Mouse (Mus musculus) frontal cortex, postnatal 10 days (tissue): ENCODE measurements around the gene Spem1.
"Not testable (repeated sequence)": the region's sequence is repeated elsewhere in the genome, so short reads cannot be mapped to it uniquely, and the experiment has no call there.

Experiments used
- DNase-seq, 2 experiments: peaks; one replicate each; pipeline ENCODE4 v3.0.0; 2022; ENCODE audit warnings: low spot score in 2 of 2, mixed read lengths in 1 of 2

Spem1 gene

DNA sequence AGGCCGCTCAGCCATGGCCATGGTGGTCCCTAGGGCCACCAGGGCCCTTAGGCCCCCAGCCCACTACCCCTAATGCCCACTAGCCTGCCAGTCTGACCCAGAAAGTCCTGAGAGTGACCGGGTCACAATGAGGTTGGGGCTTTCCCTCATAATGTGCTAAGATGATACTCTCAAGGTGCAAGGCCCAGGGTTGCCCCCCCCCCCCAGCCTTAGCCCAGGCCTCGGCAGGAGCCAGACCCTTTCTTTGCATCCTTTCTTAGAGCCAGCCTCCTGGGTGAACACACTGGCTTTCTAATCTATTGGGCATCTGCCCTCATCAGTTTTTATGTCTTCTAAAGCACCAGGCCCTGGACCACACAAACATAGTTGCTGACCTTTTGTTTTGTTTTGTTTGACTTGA lies at the start of gene Spem1:
Gene Spem1 (minus strand): TSS at position 101 of the 400 bp plus-strand sequence.
- no peak for DNase-seq

DNA sequence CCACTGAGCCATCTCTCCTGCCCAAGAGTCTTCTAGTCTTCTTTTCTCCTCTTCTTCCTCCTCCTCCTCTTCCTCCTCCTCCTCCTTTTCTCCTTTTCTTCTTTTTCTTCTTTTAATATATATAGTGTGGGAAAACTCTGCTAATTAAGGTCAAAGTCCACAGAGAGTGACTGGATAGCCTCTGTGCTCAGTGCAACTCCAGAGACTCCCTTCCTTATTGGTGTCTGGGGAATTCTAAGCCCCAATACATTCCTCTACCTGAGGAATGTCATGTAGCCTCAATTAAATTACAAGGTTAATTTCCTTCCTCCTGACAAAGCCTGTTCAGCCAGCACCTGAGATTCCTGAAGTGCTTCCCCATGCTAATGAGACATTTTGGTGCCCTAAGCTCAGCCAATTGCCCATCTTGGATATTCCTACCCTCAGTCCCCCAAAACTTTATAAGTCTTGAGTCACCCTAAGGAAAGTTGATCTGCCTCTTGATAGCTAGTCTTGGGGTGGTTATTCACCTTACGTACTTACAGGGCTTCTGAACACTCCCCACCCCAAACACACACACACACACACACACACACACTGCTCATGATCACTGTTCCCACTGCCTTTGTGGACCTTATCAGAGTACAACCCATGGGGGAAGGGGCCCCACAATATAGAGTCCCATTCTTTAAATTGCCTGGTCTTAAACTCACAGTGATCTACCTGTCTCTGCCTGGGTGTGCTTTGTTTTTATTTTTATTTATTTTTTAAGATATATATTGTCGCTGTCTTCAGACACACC lies 48.5 kb upstream of the Spem1 start:
- DNase-seq, result no peak

DNA sequence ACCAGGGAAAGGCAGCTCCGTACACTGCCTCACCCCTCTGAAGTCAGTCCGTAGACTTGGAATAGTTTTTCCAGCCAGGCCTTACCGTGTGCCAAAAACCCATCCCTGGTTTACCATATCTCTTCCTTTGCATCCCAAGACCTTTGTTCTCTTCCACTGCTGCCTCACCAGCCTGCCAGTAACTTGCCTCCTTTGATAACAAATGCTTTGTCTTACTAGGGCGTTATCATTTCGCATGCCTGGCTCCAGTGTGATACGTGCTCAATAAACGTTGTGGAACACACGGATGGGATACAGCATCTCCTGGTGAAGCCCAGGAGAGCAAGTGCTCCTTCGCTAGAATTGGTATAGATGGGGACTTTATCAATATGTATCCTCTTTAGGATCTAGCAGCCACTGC lies 45.4 kb upstream of the Spem1 start:
- DNase-seq, result no peak

DNA sequence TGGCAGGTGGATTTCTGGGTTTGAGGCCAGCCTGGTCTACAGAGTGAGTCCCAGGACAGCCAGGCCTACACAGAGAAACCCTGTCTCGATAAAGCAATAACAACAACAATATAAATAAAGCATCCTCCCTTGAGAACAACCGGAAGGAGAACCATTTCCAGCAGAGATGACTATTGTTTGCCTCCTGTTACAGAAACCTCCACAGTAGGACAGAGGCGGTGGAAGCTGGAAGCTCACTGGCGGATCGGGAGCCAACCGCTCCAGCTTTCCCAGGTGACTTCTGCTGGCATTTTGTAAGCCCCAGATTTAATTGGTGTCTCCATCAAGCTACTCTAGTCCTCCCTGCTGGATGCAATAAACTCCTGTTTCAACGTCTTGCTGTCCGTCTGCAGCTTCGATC lies 43.6 kb upstream of the Spem1 start:
- no peak for DNase-seq

DNA sequence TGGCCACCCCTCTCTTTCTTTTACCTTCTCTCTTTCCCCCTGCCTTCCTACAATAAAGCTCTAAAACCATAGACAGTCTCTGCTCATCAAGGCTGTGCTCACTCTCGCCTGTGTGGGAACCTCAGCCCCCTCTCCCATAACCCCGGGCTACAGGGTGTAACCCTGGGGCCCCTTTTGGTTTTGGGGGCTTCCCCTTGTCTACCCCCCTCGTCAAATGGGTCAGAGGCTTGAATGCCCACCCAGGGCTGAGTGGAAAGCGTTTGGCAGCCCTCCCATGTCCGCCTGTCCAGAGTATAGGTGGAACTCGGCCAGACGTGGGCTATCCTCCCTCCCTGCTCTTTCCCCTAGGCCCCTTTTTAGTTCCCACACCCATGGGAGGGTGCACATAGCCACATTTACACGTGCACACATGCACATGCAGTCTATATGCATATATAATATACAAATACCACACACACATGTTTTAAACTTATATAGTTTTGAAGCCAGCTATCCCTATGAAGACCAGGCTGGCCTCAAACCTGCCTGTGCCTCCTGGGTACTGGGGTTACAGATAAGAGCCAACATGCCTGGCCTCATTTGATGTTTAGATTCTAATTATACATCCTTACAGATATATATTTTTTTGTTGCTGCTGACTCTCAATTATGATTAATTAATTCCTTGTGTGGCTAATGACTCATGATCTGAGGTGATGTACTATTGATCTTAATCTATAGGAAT lies 42.3 kb upstream of the Spem1 start:
- no peak for DNase-seq

DNA sequence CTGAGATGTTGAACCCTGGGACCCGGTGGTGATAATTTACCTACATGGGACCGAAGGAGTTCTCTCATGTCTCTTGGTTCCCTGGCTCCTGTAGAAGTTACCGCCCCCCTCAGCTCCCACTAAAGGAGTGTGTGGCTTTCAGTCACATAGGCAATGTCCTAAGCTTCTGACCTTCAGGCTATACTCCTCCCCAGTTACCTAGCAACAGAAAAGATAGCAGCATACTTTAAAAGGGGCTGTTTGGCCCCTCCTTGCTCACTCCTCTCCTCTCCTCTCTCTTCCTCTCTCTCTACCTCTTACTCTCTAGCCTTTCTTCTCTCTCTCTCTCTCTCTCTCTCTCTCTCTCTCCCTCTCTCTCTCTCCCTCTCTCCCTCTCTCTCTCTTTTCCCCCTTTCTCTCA lies 41.7 kb upstream of the Spem1 start:
- not testable (repeated sequence) for DNase-seq

DNA sequence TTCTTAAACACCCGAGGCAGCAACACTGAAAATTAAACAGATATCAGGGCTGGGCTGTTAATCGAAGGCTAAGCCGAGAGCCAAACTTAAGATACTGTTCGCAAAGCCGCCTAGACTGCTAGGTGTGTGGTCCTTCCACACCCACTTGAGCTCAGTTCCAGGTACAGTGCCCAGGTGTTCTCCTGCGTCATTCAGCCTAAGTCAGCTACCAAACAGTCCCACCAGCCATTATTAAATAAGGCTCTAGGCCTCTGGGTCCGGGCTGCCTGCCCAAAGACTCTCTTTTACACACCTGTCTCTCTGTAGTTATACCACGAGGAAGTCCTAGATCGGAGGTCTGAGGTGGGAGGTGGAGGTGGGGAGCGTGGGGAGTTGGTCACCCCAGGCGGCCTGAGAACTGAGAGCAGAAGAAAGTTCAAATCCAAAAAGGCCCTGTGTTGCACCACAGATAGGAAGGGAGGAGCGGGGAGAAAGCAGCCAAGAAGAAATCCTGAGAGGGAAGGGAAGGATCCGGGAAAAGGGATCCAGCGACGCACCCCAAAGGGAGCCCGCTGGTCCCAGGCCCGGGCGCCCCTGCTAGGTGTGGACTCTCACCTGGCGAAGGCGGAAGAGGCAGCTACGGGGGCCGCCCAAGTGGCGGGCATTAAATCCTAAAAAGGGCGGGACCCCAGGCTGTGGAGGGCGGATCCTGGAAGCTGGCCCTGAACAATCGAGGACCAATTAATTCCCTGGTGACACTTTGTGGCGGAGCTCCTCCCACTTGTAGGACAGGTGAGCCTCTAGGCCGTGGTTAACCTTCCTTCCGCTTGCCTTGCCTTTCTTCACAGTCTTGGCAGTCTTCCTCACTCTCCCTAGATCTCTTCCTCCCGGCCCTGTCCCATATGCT lies 36.4 kb upstream of the Spem1 start, which contains the start of gene Tnk1:
Gene Tnk1 (minus strand): TSS at position 618 of the 886 bp plus-strand sequence.
- no peak for DNase-seq

DNA sequence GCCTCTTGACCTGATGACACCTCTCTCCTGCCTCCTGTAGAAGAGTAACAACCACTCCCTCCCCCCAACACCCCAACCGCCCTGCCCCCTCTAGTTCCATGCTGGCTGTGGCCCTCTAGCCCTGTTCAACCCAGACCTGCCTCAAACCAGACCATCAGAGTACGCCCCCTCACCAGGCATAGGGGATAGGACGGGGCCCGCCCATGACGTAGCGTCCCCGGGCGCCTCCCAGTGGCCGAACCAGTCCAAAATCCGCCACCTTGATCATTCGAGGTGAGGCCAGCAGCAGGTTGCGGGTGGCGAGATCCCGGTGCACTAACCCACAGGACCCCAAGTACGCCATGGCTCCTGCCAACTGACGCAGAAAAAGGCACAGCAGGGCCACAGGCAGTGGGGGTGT lies 33.4 kb upstream of the Spem1 start:
- DNase-seq, result no peak

DNA sequence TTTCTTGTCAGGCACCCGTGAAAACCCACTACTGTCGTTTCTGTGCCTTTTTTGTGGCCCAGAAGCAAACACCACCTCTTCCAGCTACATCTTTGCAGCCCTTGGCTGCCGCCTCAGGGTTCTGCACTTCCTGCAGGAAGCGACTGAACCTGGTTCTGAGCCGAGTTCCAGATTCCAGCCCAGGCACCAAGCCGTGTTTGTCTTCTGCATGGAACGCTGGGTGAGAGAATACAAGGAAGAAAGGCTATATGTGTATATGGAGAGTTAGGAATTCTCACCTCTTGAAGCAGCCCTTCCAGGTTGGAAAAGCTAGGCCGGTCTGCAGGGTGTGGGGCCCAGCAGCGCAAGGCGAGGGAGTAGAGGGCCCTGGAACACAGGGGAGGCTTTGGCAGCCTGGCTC lies 32.7 kb upstream of the Spem1 start:
- no peak for DNase-seq

DNA sequence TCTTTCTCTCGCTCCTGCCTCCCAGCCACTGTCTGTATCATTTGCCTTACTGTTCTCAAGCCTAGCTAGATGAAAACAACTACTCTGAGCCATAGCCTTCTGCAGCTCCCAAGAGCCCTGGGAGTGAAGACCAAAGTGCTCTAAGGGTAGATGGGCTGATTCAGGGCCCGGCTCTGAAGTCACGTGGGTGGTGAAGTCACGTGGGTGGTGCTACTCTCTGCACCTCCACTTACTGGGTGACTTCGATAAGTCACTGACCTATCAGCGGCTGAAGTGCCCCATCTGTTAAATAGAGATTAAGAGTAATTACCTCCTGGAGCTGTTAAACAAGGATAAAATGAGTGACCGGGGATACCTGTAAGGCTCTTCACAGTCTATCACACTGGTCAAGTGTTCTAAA lies 32.0 kb upstream of the Spem1 start:
- DNase-seq, result no peak

DNA sequence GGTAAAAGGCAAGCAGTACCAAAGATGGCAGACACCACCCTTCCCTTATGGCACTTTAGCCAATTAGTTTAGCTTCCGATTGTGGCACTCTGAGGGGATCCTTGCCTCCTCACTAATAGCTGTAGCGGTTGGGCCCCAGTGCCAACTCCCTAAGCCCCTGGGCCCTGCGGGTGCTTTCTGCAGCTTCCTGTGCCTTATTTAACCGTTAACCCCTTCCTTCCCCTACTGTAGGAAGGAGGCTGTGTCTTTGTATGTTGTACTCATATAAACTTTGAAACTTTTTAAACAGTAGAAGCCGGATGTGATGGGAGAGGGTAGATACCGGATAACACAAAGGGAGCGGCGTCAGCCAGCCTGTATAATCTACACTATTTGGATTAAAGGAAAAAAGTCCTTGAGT lies 28.8 kb upstream of the Spem1 start:
- DNase-seq, result no peak

DNA sequence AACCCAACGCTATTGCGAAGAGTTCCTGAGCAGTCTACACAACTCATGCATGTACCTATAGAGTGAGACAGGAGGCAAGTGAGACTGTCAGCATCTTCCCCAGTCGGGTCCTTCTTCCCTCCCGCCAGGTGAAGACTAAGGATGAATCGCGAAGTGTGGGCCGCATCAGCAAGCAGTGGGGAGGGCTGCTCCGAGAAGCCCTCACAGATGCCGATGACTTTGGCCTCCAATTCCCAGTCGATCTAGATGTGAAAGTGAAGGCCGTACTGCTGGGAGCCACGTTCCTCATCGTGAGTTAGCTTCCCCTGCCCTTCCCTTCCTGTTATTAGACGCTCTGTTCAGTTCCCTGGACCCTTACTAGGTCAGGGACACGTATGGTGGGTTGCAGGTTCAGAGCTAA lies 27.9 kb upstream of the Spem1 start:
- no peak for DNase-seq

DNA sequence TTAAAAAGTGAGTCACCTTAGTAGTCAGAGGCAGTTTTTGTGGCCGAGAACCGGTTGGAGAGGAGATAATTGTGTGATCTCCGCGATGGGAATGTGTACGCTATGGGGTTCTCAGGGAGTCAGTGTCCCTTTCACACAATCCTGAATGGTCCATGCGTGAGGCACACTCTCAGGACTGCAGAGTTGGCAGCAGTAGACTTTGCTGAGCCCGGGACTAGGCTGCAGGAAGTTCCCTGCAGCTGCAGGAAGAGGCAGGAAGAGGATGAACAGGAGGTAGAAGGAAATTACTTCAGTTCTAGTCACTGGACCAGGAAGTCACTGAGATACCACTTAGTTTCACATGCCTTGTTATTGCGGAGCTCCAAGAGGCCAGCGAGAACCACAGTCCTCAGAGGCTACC lies 27.1 kb upstream of the Spem1 start:
- no peak for DNase-seq

DNA sequence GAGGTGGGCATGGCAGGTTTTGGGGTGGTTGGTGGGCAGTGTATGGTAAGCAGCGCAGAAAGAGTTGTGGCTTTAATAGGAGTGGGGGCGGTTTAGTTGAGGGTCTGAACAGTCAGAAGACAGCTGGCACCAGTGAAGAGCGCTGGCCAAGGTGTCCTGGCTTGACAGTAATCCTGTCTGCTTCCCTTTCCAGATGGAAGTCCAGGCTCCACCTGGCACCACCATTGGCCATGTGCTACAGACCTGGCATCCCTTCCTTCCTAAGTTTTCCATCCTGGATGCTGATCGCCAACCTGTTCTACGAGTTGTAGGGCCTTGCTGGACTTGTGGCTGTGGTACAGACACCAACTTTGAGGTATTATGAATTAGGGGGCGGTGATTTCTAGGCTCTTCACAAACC lies 26.0 kb upstream of the Spem1 start:
- DNase-seq, result no peak

DNA sequence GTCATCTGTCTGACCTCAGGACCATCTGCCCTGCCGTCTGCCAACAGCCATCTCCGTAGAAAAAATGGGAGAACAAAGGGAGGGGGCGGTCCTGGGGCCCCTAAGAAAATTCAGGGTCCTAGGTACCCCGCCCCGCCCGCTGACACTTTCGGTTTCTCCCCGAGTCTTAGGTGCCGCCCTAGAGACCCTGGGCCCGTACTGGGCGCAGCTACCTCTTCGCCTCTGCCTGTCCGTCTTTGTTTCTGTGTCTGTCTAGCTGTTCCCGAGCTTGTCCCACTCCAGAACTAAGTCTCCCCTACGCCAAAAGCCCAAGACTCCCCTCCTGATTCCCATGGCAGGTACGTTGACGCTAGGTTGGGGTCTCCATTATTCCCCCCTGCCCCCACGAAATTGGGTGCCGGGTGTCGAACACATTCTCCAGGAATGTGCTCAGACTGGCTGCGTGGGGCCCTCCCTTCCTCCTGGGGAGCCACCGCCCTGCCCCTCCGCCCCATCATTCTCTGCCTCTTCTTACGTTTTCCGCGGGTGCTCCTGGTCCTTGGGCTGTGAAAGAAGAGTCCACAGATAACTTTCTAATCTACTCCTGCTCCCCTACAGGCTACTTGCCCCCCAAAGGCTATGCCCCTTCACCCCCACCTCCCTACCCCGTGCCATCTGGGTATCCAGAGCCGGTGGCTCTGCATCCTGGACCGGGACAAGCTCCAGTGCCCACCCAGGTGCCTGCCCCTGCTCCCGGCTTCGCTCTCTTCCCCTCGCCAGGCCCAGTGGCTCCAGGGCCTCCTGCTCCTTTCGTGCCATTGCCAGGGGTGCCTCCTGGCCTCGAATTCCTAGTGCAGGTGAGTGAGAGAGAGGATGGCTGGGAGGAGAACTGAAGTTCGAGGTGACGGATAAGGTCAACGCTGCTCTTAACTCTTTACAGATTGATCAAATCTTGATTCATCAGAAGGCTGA lies 25.0 kb upstream of the Spem1 start:
- DNase-seq, result no peak

DNA sequence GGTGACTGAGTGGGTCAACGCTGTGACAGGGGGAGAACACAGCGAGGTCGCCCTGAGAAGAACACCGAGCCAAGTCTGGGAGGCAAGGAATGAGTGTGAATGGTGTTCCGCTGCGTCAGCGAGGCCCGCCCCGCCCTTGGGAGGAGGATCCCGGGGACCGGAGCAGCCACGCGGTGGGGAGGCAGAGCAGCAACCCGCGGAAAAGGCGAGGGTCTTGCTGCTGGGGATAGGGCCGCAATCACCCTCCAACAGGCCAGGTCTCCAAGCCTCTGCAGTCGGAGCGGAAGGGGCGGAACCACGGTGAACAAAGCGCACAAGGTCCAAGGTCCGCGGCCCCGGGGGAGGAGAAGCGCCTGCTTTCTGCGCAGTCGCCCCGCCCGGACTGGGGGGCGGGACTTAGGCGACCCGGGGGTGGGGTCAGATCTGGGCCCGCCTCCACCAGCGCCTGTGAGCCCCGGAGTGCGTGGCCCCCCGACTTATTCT lies 24.3 kb upstream of the Spem1 start, which contains the start of gene Plscr3:
Gene Plscr3 (plus strand): TSS at position 179 of the 483 bp plus-strand sequence.
- peak; percentile 83 to 87 for DNase-seq

DNA sequence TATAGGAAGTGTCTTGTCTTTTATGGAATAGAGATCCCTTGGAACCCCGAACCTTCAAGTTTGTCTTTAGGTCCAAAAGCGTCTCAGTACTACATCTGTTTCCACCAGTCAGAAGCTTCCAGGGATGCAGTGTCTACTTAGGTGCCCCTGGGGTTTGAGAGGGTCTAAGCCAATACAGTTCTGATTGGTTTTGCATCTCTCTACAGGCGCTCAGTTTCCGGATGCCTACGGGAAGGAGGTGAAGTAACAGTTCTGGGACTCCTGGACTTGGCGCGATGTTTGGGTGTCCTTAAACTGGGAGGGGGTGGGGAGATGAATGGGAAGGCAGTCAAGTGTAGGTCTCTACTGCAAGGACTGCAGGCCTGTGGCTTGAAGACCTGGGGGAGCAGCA lies 16.7 kb upstream of the Spem1 start:
- no peak for DNase-seq

DNA sequence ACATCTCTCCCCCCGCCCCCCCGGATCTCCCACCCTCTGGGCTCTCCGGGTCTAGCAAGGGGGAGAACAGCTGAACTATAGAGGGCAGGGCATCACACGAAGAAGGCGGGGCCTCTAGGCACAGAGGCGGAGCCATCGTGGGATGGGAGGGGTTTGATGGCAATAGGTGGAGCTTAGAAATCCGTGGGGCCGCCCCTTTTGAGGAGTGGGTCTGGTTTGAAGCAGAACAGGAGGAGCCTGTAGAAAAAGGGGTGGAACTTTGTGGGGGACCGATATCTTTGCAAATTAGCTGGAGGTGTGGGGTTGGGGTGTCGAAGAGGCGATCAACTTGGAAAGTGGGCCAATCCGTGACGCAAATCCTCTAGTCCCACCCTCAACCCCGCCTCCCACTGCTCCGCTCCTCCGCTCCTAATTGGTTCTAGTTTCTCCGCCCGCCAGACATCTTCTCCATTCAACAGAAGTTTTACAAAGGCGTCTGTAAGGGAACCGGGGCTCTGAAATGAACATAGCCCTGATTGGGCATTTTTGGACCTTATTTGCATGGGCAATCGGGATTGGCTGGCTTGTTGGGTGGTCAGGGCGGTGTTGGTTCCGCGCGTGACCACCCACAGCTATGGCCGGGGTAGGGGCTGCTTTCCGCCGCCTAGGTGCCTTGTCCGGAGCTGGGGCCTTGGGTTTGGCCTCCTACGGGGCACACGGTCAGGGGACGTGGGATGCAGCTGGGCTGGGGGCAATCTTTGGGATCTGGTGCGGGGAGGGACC lies 16.2 kb upstream of the Spem1 start, which contains the start of gene Tmem256:
Gene Tmem256 (plus strand): TSS at position 563 of the 762 bp plus-strand sequence.
- peak; percentile 96 to 97 for DNase-seq

DNA sequence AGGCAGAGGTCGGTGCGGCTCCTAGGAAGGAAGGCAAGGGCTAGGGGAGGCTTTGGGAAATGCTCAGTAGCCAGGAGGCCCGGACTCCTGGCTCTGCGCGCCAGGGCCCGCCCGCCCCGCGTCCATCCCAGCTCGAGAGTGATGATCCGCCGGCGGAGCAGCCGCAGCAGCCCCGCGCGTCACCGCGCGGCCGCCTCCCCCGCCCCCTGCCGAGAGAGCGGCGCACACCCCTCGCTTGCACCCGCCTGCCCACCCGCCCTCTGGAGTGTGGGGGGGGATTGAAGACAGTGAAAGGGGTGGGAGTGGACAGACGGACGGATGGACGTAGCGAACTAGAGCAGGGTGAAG lies 15.6 kb upstream of the Spem1 start, which contains the start of gene Nlgn2:
Gene Nlgn2 (minus strand): TSS at position 181 of the 348 bp plus-strand sequence.
- DNase-seq, result no peak
